Mouse (Mus musculus) CH12.LX (cell line): ENCODE measurements at regions not wholly inside any gene's neighbourhood (a gene's known extent, or its start where the extent isn't known, plus 50 kb on each side); places are given as distances from the start of the nearest gene placed in this dataset.
A peak's percentile ranks its signal among the peaks of the same experiment; 100 is the strongest.

ENCODE experiments used
- DNase-seq: peaks from one replicate; pipeline ENCODE4 v3.0.0-alpha.2; 2013; ENCODE audit errors: extremely low read depth
- H3K27ac ChIP-seq: 2 replicates; pipeline ENCODE4 v1.5.1; 2012; ENCODE audit warnings: low read depth, mild to moderate bottlenecking, control low read depth, moderate library complexity; ENCODE audit not compliant: insufficient read depth
- H3K27me3 ChIP-seq: replicated peaks from 2 replicates; pipeline ENCODE3; 2012; ENCODE audit warnings: inconsistent platforms
- H3K36me3 ChIP-seq, 2 experiments: replicated peaks in 1 of 2; 2 replicates each; pipeline versions ENCODE3 to v1.6.1; 2012; ENCODE audit warnings: inconsistent platforms in 1 of 2, low read length in 1 of 2, mild to moderate bottlenecking in 1 of 2, mixed read lengths in 1 of 2, moderate library complexity in 1 of 2; ENCODE audit not compliant: control insufficient read depth in 1 of 2, insufficient read depth in 1 of 2
- H3K4me1 ChIP-seq, 2 experiments: 2 replicates each; pipeline ENCODE4 v1.6.1; 2012; ENCODE audit warnings: inconsistent platforms in 1 of 2, moderate library complexity in 1 of 2; ENCODE audit not compliant: insufficient read depth in 2 of 2, control insufficient read depth in 1 of 2
- H3K4me2 ChIP-seq: 2 replicates; pipeline ENCODE4 v1.6.1; 2012; ENCODE audit warnings: low read depth, mild to moderate bottlenecking, control low read depth; ENCODE audit not compliant: poor library complexity, insufficient read depth, severe bottlenecking
- H3K4me3 ChIP-seq, 3 experiments: fragments of 150-350 bp in 1 of 3; sonication (generic) in 1 of 3; replicated peaks in 1 of 3; 2 replicates each; pipeline versions ENCODE3 to v1.5.1; 2011 to 2012; ENCODE audit warnings: low read depth in 2 of 3, low read length in 2 of 3, mild to moderate bottlenecking in 2 of 3, moderate library complexity in 2 of 3, control low read depth in 1 of 3, improper control_type of control experiment in 1 of 3, inconsistent platforms in 1 of 3, mixed read lengths in 1 of 3; ENCODE audit not compliant: poor library complexity in 1 of 3
- H3K79me2 ChIP-seq: replicated peaks from 2 replicates; pipeline ENCODE4 v1.6.1; 2012; ENCODE audit warnings: mild to moderate bottlenecking, moderate library complexity; ENCODE audit not compliant: control insufficient read depth, poor library complexity, insufficient read depth, severe bottlenecking; ENCODE audit errors: extremely low read depth
- H3K9ac ChIP-seq: 2 replicates; pipeline ENCODE4 v1.6.1; 2012; ENCODE audit warnings: low read depth, mild to moderate bottlenecking, control low read depth, moderate library complexity; ENCODE audit not compliant: insufficient read depth
- H3K9me3 ChIP-seq: replicated peaks from 2 replicates; pipeline ENCODE3; 2012; ENCODE audit warnings: low read length, inconsistent platforms, mixed read lengths
- CHD1 ChIP-seq: IDR thresholded peaks from 2 replicates; pipeline ENCODE4 v1.6.1; 2012; ENCODE audit warnings: low read depth, low read length, improper control_type of control experiment, inconsistent platforms
- E2F4 ChIP-seq: IDR thresholded peaks from 2 replicates; pipeline ENCODE4 v1.6.1; 2011; ENCODE audit warnings: low read depth, low read length, improper control_type of control experiment; ENCODE audit not compliant: insufficient replicate concordance
- EP300 ChIP-seq: IDR thresholded peaks from 2 replicates; pipeline ENCODE4 v1.6.1; 2011; ENCODE audit warnings: low read length, improper control_type of control experiment
- GABPA ChIP-seq: IDR thresholded peaks from 2 replicates; pipeline ENCODE4 v1.6.1; 2012; ENCODE audit warnings: low read depth, low read length, improper control_type of control experiment, inconsistent platforms; ENCODE audit not compliant: insufficient replicate concordance
- JUN ChIP-seq: IDR thresholded peaks from 2 replicates; pipeline ENCODE4 v1.6.1; 2011; ENCODE audit warnings: low read depth, mild to moderate bottlenecking, low read length, improper control_type of control experiment, moderate library complexity; ENCODE audit not compliant: insufficient read depth
- JUND ChIP-seq: conservative IDR thresholded peaks from 2 replicates; pipeline ENCODE4 v1.6.1; 2011; ENCODE audit warnings: low read depth, low read length, improper control_type of control experiment
- KAT2A ChIP-seq: IDR thresholded peaks from 2 replicates; pipeline ENCODE4 v1.6.1; 2012; ENCODE audit warnings: low read length, improper control_type of control experiment, inconsistent platforms; ENCODE audit not compliant: insufficient replicate concordance
- MAX ChIP-seq: IDR thresholded peaks from 2 replicates; pipeline ENCODE4 v1.6.1; 2011; ENCODE audit warnings: low read length, improper control_type of control experiment
- MAZ ChIP-seq: IDR thresholded peaks from 2 replicates; pipeline ENCODE4 v1.6.1; 2012; ENCODE audit warnings: low read depth, mild to moderate bottlenecking, inconsistent platforms, low read length, improper control_type of control experiment, moderate library complexity
- MEF2A ChIP-seq: IDR thresholded peaks from 2 replicates; pipeline ENCODE4 v1.6.1; 2014; ENCODE audit warnings: low read depth, mild to moderate bottlenecking, inconsistent platforms, low read length, improper control_type of control experiment, borderline replicate concordance
- MXI1 ChIP-seq: IDR thresholded peaks from 2 replicates; pipeline ENCODE4 v1.6.1; 2011; ENCODE audit warnings: mild to moderate bottlenecking, low read depth, low read length, improper control_type of control experiment
- PAX5 ChIP-seq: IDR thresholded peaks from 2 replicates; pipeline ENCODE4 v1.6.1; 2012; ENCODE audit warnings: low read length, inconsistent platforms, mixed read lengths
- POLR2A ChIP-seq: IDR thresholded peaks from 2 replicates; pipeline ENCODE4 v1.6.1; 2011; ENCODE audit warnings: low read depth, mild to moderate bottlenecking, improper control_type of control experiment, low read length
- RAD21 ChIP-seq: IDR thresholded peaks from 2 replicates; pipeline ENCODE4 v1.6.1; 2011; ENCODE audit warnings: low read depth, mild to moderate bottlenecking, low read length, improper control_type of control experiment, moderate library complexity
- RCOR1 ChIP-seq: conservative IDR thresholded peaks from 2 replicates; pipeline ENCODE4 v1.6.1; 2012; ENCODE audit warnings: low read depth, mild to moderate bottlenecking, inconsistent platforms, low read length, improper control_type of control experiment
- SIN3A ChIP-seq: IDR thresholded peaks from 2 replicates; pipeline ENCODE4 v1.6.1; 2012; ENCODE audit warnings: low read length, improper control_type of control experiment, inconsistent platforms
- SMC3 ChIP-seq: IDR thresholded peaks from 2 replicates; pipeline ENCODE4 v1.6.1; 2011; ENCODE audit warnings: low read depth, low read length, improper control_type of control experiment
- TCF12 ChIP-seq: IDR thresholded peaks from 2 replicates; pipeline ENCODE4 v1.6.1; 2014; ENCODE audit warnings: low read depth, mild to moderate bottlenecking, inconsistent platforms, low read length, improper control_type of control experiment
- UBTF ChIP-seq: IDR thresholded peaks from 2 replicates; pipeline ENCODE4 v1.6.1; 2012; ENCODE audit warnings: low read depth, mild to moderate bottlenecking, inconsistent platforms, low read length, improper control_type of control experiment, moderate library complexity
- USF1 ChIP-seq: IDR thresholded peaks from 2 replicates; pipeline ENCODE4 v1.6.1; 2014; ENCODE audit warnings: low read depth, mild to moderate bottlenecking, inconsistent platforms, low read length, improper control_type of control experiment
- USF2 ChIP-seq: conservative IDR thresholded peaks from 2 replicates; pipeline ENCODE4 v1.6.1; 2011; ENCODE audit warnings: low read depth, low read length, improper control_type of control experiment
- ZKSCAN1 ChIP-seq: IDR thresholded peaks from 2 replicates; pipeline ENCODE4 v1.6.1; 2012; ENCODE audit warnings: low read depth, inconsistent platforms, low read length, improper control_type of control experiment, borderline replicate concordance
- ZNF384 ChIP-seq: IDR thresholded peaks from 2 replicates; pipeline ENCODE4 v1.6.1; 2012; ENCODE audit warnings: low read depth, low read length, improper control_type of control experiment, inconsistent platforms
- dilution Hi-C: fragments of 300-500 bp; cut with MboI; formaldehyde crosslinking; loops from 2 replicates; pipeline ENCODE4 v1.14.3; 2020; ENCODE audit warnings: low sequenced_read_pairs; ENCODE audit not compliant: extremely low pct_unique_long_range_greater_than_20kb, extremely low pct_ligation_motif_present
- in situ Hi-C: fragments of 300-500 bp; cut with MboI; formaldehyde crosslinking; loops from 3 replicates; pipeline ENCODE4 v1.14.3; 2019; ENCODE audit warnings: low sequenced_read_pairs, low pct_ligation_motif_present, low pct_unique_long_range_greater_than_20kb, mixed read lengths

- H3K4me1 ChIP-seq: peaks cover 2 to 22% of the 10 kb centered on the region in 2 experiments; a peak in 3 of 4 replicates
- H3K36me3 ChIP-seq: no peaks in the 10 kb centered on the region
- dilution Hi-C loops (no loop called here), in situ Hi-C loops (loop anchor here (25.0 kb wide), 1 partner anchor 271 kb away; no protein-coding TSS in a partner anchor)
- H3K27me3 ChIP-seq: no peaks in the 10 kb centered on the region
- DNase-seq: no peak
- H3K79me2 ChIP-seq: no peaks in the 10 kb centered on the region
- TF ChIP-seq MXI1: no peak
- TF ChIP-seq RCOR1: no peak
- no peak for TF ChIP-seq MEF2A
- TF ChIP-seq SIN3A: no peak
- TF ChIP-seq TCF12: no peak
- no peak overlapping the region for H3K4me3 ChIP-seq
- no peak overlapping the region for H3K9ac ChIP-seq
- no peak overlapping the region for H3K27ac ChIP-seq
- H3K4me2 ChIP-seq: no peak overlapping the region
- no peaks in the 10 kb centered on the region for H3K9me3 ChIP-seq
These were observed 195.0 kb downstream of the Dusp6 start for GRCm38 (mm10) chr10:99458047-99458446.

GRCm38 (mm10) chr10:99459171-99459660 lies 196.2 kb downstream of the Dusp6 start:
- DNase-seq: no peak
- no peaks in the 10 kb centered on the region for H3K9me3 ChIP-seq
- H3K4me3 ChIP-seq: no peak overlapping the region
- dilution Hi-C loops: no loop called here
- no peaks in the 10 kb centered on the region for H3K79me2 ChIP-seq
- in situ Hi-C loops: loop anchor here (25.0 kb wide), 1 partner anchor 272 kb away; no protein-coding TSS in a partner anchor
- TF ChIP-seq MXI1: no peak
- TF ChIP-seq ZNF384: no peak
- TF ChIP-seq E2F4: no peak
- TF ChIP-seq ZKSCAN1: no peak
- no peak for TF ChIP-seq CHD1
- TF ChIP-seq UBTF: no peak
- no peak for TF ChIP-seq POLR2A
- TF ChIP-seq MAX: no peak
- TF ChIP-seq JUN: no peak
- no peak for TF ChIP-seq USF1
- no peak for TF ChIP-seq MAZ
- TF ChIP-seq JUND: no peak
- no peak for TF ChIP-seq GABPA
- TF ChIP-seq SMC3: no peak
- no peak for TF ChIP-seq EP300
- no peak for TF ChIP-seq PAX5
- TF ChIP-seq RAD21: no peak
- TF ChIP-seq KAT2A: no peak
- TF ChIP-seq USF2: no peak
- peaks cover 2 to 22% of the 10 kb centered on the region in 2 experiments; a peak in 3 of 4 replicates for H3K4me1 ChIP-seq
- H3K9ac ChIP-seq: no peak overlapping the region
- peak overlapping the region; percentile 89 for H3K4me2 ChIP-seq
- H3K27ac ChIP-seq: no peak overlapping the region
- no peaks in the 10 kb centered on the region for H3K36me3 ChIP-seq
- no peaks in the 10 kb centered on the region for H3K27me3 ChIP-seq
